Mouse (Mus musculus): Measurements from ENCODE around the gene Tax1bp1.

The Tax1bp1 gene

DNA sequence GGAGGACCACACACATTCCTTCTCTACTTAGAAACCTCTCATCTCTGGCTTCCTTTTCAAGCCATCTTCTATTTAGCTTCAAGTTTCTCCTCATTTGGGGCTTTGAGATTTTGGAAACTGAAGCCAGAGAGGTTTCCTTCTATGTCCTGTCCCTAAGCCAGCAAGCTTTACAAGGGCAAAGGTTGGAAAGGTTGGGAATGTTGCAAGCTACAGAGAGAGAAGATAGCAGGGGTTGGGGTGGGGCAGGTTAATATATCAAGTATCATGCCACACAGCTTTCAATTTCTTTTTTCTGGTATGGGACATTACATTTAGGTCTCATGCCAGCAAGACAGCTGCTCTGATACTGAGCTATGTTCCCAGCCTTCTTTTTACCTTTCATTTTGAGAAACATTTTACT, 8.2 kb upstream of the Tax1bp1 start:
- in situ Hi-C loops (cut with MboI, MseI): no loop called here

DNA sequence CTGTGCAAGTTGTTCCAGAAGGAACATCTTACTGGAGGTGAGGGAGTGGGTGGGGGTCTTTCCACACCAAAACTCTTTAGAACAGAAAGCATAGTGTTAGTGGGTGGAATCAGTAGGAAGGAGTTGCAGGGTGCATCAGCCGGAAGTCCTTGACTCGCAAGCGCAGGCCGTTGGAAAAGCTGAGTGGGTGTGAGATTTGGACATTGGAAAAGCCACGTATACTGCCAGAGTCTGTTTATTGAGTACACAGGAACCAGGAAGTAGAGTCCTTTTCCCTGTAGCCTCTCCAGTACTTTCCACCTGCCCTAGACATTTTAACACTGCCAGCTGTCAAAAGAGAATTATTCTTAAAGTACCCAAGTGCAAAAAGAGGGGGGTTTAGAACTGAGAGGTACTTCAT, 5.7 kb upstream of the Tax1bp1 start:
- in situ Hi-C loops (cut with MboI, MseI): no loop called here

DNA sequence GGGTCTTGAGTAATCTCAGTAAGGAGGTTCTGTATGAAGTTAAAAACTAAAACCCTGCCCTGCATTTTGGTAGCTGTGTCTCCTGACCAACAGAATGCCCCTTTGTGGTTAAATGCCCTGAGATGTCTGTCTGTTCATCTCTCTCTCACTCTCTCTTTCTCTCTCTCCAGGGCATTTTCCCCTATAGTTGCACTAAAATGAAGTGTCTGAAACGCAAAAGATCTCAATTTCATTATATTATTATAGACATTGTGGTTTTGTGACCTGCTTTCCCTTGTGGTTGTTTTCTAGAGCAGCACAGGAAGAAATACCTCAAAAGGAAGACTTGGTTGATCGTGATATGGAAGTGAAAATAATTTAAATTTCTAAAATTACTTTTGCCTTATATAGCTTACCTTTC, 966 bp upstream of the Tax1bp1 start:
- in situ Hi-C loops (cut with MboI, MseI): loop anchor here (10.0 kb wide), 1 partner anchor 68 kb away; the partner anchor contains the start of gene Hibadh

DNA sequence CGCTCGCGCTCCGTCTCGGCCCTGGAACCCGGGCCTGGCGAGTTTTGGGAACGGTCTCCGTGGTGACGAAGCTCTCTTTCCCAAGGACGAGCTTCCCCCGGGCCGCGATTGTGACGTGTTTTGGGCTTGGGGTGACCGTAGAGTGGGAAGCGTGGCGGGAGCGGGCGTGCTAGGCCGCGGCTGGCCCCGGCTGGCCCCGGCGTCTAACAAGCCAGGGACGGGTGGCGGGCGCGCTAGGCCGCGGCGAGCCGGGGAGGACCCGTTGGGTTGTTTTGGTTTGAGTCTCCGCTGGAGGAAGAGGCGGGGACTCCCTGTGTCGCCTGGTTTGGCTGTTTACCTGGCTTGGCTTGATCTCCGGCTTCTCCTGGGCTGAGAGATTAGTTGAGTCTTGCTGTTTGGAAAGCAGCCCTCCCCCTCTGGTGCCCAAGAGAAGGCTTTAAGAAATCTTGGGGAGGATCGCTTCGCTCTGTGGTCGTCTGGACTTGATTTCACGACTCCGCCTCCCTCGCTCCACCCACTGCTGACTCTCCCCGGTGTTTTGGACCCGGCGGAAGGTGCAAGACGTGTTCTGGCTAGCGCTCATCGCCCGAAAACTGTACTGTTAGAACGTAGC, 474 bp downstream of the Tax1bp1 start:
- in situ Hi-C loops (cut with MboI, MseI): loop anchor here (10.0 kb wide), 1 partner anchor 69 kb away; the partner anchor contains the start of gene Hibadh

DNA sequence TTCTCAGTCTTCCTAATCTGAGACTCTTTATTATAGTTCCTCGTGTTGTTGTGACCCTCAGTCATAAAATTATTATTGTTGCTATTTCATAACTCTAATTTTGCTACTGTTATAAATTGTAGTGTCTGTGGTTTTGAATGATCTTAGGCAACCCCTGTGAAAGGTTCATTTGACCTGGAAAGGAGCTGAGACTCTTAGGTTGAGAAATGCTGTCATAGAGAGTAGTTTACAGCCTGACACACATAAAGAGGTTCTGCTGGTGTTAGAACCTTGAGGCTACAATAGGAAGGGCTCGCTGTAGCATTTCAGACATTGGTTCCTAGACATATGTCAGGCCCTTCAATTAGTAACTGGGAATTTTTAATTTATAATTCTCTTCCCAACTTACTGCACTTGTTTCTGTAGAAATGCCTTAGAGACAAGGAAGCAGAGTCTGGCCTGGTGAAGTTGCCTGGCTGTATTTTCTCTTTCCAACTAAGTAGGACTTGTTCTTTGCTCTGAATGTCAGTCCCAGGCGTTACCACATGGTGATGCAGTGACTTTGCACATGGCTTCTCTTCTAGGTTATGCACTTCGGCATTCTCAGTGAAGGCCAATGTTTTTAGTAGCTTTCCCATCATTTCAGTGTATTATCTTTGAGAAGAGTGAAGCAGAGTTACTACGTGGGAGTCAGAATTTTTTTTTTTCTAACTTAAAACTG, 4.1 kb downstream of the Tax1bp1 start:
- in situ Hi-C loops (cut with MboI, MseI): loop anchor here (10.0 kb wide), 1 partner anchor 73 kb away; the partner anchor contains the start of gene Hibadh

DNA sequence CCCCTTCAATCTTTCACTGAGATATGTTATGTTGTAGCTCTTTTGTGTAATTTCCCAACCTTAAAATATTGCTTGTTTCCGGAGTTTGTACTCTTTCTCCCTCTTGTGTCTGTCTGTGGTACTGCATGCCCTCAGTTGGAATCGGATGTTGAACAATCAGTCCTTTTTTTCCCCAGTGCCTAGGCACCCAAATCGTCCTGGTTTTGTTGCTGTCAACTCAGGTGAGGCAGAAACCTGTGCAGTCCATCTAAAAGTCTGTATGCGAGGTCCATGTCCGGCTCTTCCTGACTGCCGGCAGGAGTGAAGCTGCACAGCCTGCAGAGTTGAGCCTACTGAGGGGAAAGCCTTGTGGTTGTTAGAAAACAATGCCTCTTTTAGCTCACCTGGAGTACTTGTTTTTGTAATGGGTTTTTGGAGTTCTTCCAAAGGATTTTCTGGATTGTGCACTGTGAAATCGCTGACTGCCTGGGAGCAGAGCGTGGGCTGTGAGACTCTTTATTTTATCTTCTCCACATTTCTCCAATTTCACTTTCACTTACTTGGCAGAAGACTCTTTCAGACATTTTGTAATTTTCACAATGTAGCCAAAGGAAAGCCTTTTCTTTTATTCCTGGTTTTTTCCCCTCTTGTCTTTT, 11.4 kb downstream of the Tax1bp1 start:
- in situ Hi-C loops (cut with MboI, MseI): no loop called here

DNA sequence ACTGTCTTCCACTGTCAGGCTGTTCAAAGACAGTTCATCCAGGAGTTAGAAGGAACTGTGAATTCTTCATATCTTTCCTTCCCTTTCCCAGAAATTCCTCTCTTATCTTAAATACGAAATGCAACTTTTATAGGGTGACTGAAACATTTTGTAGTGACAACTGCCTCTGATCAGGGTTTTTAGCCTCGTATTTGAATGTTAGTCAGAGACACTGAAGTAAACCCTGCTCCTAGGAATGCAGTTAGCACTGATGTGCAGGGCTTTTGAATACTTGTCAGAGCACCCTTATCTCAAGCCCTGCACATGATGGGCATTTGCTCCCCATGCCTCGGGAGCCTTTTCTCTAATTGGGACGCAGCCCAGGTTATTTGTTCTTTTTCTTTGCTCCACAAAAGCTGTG, 16.8 kb downstream of the Tax1bp1 start:
- in situ Hi-C loops (cut with MboI, MseI): loop anchor here (10.0 kb wide), 1 partner anchor 456 kb away; no protein-coding TSS in a partner anchor

DNA sequence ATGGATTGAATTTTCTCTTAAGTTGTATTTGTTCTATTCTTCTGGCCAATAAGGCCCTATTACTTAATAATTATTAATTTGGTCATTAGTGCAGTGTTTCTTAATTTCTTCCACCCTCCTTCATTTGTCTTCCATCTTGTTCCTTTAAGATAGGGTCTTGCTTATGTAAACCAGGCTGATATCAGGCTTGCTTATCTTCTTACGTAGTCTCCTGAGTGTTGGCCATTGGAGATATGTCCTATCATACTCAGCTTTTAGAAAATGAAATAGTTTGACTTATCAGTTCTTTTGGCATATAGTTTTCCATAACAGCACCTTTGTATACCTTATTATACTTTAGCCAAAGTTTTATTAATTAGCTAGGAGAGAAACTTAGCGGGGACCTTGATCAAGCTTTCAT, 21.1 kb downstream of the Tax1bp1 start:
- in situ Hi-C loops (cut with MboI, MseI): loop anchor here (10.0 kb wide), 1 partner anchor 460 kb away; no protein-coding TSS in a partner anchor

DNA sequence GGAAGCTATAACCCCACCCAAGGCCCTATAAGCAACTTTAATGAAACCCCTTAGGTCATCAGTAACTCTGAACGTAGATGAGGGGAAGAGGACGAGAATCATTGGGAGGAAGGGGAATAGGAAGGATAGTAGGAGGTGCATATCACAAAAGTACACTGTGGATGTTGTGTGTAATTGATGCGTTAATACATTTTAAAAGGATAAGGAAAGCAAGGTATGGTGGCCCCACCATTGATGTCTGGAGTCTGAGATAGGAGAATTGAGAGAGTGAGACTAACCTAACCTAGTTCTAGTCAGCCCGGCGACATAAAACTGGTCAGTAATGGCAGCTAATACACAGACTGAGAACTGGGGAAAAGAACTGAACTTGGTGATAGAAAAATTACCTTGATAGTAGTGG, 39.3 kb downstream of the Tax1bp1 start:
- in situ Hi-C loops (cut with MboI, MseI): no loop called here

DNA sequence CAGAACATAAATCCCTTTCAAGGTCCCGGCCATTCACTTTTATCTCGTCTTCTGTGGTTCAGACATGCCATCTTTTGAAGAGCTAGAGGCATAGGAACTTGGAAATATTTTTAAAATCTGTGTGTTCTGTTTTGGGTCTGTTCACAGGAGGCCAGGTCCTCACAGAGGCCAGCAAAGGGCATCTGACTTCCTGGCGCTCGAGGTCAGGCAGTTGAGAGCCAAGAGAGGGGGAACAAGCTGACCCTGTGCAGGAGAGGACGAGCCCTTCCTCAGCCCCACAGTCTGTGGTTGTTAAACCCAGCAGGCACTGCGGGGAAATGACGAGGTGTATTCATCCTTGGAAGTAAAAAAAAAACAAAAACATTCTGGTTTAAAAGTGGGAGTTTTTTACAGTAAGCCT, 51.7 kb downstream of the Tax1bp1 start:
- in situ Hi-C loops (cut with MboI, MseI): no loop called here

DNA sequence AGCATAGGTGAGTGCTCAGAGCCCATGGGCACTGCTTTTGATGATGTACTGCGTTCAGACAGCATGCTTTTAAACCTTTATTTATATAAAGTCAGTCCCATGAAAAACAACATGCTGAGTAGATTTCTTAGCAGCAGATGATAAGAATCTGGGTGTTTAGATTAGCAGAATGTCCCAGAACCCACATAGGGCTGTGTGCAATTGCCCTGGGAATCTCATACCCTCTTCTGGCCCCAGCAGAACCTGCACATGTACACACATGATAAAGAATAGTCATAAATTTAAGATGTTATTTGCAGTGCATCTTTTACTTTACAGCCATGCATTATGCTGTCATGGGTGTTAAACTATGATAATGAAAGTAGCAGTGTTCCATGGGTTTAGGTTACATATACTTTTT, 57.3 kb downstream of the Tax1bp1 start:
- in situ Hi-C loops (cut with MboI, MseI): no loop called here

DNA sequence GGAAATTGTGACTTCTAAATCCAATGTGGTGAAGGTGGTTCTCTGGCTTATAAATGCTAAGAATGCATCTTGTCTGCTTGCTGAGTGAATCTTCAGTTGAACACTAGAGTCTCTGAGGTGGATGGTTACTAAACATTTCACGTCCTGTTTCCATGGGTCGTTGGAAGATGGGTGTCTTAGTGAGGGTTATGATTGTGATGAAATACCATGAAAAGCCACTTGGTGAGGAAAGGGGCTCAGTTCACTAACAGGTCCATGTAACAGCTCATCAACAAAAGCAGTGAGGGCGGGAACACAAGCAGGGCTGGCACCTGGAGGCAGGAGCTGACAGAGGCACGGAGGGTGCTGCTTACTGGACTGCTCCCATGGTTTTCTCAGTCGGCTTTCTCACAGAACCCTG, 59.6 kb downstream of the Tax1bp1 start:
- in situ Hi-C loops (cut with MboI, MseI): no loop called here

DNA sequence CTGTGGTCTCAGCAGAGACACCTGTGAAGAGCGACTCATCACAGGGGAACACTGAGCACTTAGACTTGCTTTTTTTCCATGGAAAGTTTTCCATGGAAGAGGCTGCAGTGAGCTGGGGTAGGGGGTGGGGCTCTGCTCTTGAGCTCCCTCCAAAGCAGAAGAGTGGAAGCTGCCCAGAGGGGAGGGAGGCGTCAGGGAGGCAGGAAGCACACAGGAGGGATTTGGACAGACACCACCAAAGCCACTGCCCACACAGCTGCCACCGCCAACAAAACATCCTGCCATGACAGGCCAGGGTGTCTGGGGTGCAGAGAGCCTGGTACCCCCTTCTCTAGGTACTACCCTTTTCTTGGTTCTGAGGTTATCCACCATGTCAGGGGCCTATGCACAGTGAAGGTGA, 61.8 kb downstream of the Tax1bp1 start:
- in situ Hi-C loops (cut with MboI, MseI): no loop called here

DNA sequence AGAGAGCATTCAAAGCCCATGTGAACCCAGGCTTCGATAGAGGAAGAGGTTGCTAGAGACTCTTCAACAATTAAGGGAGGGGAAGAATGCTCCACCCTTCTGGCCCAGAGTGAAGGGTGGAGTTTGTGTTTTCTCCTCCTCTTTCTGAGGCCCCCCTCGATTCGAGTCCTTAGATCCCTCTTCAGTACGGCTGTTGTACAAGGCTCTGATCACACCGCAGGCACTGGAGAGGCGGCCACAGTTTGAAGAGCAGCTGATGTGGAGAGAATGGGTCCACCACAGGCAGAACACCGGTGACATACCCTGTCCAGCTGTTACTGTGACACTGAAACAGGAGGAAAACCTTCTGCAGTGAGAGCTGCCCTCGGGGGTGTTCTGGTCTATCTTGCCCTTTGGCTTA, 62.4 kb downstream of the Tax1bp1 start:
- in situ Hi-C loops (cut with MboI, MseI): no loop called here

DNA sequence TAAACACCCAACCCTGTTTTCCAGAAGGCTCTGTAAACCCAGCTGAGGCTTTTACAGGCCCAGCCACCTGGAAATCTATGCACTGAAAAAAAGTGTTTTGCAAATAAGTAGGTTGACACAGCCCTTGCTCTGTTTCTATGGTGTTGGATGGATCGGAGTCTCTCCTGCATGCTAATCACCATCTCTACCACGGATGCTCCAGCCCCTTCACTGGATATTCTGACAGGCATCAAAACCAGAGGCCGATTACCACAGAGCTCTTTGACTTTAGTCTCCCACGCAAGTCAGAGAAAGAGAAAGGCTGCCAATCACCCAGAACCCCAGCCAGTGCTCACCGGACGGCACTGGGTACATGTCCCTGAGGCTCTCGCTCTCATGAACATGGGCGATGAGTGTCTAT, 63.5 kb downstream of the Tax1bp1 start:
- in situ Hi-C loops (cut with MboI, MseI): no loop called here

DNA sequence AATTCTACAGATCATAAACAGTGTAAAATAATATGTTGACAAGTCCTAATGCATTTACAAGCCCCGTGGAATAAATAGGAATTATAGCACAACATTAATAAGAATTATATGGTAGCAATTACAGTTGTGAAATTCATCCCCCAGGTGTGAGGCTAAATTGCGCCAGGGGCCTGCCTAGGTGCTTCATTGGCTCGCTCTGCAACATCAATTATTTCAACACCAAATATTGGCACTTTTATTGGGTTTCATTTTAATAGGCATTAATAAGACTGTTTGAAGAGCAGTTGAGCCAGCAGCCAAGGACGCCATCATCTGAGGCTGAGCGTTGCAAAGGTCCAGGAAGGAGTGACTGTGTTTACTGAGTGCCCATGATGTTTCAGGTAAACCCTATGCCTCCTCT, 65.0 kb downstream of the Tax1bp1 start:
- in situ Hi-C loops (cut with MboI, MseI): no loop called here

DNA sequence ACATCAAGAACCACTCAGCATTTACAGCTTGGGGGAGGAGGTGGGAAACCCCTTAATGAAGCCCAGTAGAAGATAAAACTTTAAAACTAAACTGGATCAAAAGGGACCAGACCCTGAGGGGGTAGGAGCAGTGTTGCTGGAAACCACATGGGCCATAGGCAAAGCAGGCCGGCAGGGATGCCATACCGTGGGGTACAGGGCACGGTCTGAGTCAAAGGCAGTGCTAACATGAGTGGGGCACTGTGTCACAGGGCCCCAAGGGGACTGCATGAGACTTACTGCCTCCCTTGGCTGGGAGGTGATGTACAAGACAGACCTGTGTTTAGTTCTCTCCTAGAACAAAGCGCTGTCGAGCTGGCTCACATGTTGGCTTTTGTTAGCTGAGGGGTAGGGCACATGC, 66.0 kb downstream of the Tax1bp1 start:
- in situ Hi-C loops (cut with MboI, MseI): no loop called here

DNA sequence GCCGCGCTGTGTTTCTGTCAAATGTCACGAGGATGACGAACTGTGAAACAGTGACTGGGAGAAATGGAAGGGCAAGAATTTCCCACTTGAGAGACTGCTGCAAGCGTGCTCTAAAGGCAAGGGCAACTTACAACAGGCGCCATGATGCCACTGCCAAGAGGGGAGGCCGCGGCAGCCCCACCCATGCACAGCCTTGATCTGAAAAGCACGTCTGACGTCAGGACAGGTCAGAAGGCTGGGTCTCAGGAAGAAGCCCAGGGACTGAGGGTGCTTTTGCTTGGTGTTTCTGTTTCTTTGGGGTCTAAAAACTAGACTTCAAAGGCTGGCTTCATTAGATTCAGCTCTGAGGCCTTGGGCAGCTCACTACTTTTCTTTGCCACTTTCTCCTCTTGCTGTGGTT, 76.8 kb downstream of the Tax1bp1 start:
- in situ Hi-C loops (cut with MboI, MseI): no loop called here

DNA sequence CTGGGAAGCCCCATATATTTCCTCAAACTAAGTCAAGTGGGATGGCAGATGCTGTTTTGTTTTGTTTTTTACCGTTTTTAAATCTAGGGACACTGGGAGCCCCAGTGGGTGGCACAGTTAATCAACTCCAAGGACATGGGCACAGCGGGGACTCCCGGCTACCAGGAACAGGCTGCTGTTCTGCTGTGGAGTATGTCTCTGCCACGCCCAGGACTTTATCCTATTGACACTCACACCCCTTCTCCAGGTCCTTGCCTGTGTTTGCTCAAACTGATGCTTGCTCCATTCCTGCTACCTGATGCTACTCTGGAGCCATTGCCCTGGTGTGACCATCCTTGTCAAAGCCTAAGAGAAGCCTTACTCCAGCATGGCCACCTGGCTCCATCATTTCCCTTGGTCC, 77.3 kb downstream of the Tax1bp1 start:
- in situ Hi-C loops (cut with MboI, MseI): no loop called here

DNA sequence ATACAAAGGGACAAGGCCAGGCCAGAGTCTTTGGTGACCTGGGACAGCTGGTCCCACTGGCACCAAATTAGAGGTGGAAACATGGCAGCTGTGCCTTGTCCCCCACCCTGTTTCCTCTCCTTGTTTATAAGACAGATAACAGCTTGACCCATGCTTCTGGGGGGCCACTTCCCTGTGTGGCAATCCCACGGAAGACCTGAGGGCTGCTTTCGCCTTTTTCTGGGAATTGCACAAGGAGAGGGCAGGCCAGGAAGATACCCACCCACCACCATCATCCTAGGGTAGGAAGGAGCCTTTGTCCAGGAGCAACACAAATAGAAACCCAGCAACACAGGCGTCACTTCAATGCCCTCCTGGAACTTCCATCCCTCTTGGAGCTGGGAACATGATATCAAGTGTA, 78.9 kb downstream of the Tax1bp1 start:
- in situ Hi-C loops (cut with MboI, MseI): no loop called here

DNA sequence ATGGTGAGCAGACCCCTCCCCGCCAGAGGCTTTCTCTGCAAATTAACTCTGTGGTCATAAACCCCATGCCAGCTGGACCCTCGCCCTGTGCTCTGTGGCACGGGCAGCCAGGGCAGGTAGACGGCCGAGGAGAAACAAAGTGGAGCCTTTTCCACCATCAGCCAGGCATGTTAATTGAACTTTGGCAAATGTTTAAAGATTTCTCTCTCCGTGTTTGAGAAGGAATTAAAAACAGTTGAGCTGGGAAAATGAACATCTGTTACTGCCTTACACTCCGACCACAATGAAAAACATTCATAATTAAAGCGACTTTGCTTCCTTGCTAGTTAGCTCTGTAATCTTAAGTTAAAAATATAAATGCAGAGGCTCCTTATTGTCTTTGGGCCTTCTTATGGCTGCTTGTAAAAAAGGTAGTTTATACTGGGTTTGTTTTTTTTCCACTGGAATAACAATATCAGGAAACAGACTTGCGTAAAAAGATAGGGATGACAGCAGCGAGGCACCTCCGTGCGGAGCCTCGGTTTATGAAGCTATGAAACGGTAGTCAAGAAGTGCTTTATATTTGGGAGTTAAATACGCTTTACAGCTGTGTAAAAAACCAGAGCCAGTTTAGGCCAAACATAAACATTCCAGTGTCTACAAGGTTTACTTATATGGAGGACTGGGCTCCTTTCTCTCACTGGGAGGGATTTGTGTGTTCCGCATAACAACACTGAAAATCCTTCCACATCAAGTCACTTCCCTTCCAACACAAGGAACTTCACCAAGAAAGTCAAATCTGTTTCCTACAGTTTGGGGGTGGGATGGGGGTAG, 81.7 kb downstream of the Tax1bp1 start:
- in situ Hi-C loops (cut with MboI, MseI): no loop called here

DNA sequence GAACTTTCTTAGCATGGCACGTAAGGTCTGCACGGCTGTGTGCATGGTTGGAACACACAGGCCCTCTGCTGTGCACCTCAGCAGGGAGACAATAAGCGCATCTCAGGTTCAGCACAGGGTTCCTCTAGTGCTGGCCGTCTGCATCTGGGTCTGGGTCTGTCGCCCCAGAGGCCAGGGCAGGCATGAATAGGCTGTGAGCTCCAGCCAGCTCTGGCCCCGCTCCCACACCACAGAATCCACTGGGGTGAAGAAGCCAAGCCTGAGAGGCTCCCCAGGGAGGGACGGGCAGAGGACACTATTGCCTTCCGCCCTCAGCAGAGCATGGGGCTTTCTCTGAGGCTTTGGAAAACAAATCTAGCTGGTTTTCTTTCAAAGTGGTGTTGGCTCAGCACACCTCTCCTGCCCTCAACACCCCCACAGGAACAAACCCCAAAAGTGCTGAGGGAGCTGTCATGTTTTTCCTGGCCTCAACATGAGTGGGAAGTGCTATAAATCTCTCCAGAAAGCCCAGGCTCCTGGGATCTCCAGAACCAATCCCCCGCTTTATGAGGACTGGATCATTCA, 82.6 kb downstream of the Tax1bp1 start:
- in situ Hi-C loops (cut with MboI, MseI): no loop called here

Measured in T-helper 2 cell (primary cell).